Mouse (Mus musculus) kidney, adult 11 months (tissue): ENCODE results near the gene Prph.
A peak's percentile ranks its signal among the peaks of the same experiment; 100 is the strongest.
"Not testable (repeated sequence)": the region's sequence is repeated elsewhere in the genome, so short reads cannot be mapped to it uniquely, and the experiment has no call there.

Experiments used
- DNase-seq: peaks from one replicate; pipeline ENCODE4 v3.0.0; 2022

Gene Prph

DNA sequence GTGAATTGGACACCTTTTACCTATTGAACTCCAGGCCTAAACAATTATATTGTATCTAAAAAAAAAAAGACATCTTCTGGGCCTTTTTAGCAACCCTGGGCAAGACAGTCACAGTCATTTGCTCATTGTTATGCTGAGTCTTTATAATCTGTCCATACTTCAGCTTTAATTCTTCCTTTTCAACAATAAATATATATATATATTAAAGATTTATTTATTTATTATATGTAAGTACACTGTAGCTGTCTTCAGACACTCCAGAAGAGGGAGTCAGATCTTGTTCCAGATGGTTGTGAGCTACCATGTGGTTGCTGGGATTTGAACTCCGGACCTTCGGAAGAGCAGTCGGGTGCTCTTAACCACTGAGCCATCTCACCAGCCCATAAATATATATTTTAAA, 21.0 kb downstream of the Prph start:
- DNase-seq, result not testable (repeated sequence)

GRCm38 (mm10) chr15:99078181-99078910, 23.4 kb downstream of the Prph start:
- no peak for DNase-seq

GRCm38 (mm10) chr15:99079804-99080203, 24.8 kb downstream of the Prph start:
- DNase-seq, result no peak

GRCm38 (mm10) chr15:99082322-99082721, 27.3 kb downstream of the Prph start:
- no peak for DNase-seq

DNA sequence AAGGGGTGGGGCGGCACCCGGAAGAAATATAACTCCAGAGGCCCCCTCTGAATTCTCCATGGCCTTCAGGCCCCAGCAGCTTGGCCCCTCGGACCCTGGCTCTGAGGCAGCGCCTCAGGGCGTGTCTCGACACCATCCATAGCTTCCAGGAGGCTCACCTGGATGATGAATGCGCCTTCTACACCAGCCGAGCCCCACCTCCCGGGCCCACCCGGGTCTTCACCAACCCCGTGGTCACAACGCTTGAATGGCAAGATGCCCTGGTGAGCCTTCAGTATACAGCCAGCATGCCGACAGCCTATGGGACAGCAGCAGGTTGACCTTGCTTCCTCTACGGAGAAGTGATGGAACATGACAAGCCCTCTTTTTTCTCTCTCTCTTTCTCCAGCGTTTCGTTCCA, 27.9 kb downstream of the Prph start:
- DNase-seq, result no peak

- no peak for DNase-seq
These were observed 28.3 kb downstream of the Prph start for GRCm38 (mm10) chr15:99083258-99083657.

GRCm38 (mm10) chr15:99083867-99084557, 29.0 kb downstream of the Prph start:
- DNase-seq, result peak; percentile 53

- DNase-seq, result no peak
These were observed 29.6 kb downstream of the Prph start for GRCm38 (mm10) chr15:99084618-99085017.

DNA sequence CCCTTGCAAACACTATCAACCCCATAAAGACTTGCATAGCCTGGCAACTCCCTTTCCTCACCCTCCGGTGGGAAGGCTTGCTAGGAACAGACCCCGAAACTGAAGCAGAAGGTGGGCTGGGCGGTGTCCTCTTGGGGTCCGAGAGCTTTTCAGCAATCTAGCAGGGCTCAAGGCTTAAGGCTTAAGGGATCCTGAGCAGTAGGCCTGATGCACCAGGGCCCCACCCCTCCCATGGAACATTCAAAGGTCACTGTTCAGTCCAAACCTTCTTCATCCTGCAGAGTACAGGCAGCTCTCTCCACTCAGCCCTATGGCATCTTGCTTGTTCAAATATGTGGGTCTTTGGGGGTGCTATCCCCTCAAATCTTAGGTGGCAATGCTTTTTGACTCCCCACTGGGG, 31.0 kb downstream of the Prph start:
- no peak for DNase-seq

DNA sequence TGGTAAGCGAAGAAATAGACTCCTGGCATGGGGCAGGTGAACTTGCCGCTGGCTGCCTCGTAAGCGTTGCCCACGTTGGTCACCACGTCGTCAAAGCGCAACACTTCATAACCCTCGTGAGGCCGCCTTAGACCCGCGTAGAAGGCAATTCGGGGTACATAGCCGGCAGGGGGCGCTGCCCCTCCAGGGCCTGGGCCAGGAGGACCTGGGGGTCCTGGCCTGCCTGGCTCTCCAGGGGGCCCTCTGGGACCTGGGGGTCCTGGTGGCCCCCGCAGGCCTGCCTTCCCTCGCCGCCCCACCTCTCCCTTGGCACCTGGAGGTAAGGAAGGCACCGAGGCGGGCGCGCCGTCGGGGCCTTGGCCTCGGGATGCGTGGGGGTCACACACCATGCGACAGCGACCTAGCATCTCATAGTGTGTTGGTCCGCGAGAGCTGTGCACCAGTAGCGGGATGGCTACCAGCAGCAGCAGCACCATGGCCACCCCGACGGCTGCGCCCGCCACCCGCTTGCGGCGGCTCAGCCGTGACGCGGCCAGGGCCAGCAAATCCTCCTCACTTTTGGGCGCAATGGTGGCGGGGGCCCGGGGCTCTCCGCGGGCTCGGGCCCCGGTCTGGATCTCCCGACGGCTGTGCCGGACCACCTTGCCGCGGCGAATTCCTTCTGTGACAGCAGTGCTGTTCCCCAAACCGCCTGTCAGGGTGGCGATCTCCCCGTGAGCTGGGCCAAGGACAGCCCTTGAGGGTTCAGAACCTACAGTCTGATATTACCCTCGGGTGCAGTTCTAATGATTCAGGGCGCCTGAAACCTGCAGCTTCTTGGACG, 32.5 kb downstream of the Prph start, which contains the start of gene C1ql4:
TSS of gene C1ql4 (minus strand) at position 565 of the 823 bp plus-strand sequence.
- DNase-seq, result no peak

DNA sequence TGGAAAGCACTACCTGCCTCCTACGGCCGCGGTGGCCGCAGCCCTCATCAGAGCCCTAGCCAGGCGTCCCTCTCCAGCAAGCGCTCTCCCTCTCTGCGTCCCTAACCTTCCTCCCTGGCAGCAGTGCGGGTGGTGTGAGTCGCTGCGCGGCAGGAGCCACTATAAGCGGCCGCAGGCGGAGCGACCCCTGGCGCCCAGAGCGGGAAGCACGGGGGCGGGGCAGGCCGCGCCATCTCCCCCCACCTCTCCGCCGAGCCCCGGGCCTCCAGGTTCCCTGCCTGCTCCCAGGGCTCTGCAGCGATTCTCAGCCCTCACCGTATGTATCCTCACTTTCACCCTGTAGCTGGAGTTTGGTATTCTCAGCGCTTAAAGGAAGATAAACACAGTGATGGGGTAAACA, 33.3 kb downstream of the Prph start:
- peak; percentile 59 for DNase-seq

- no peak for DNase-seq
These were observed 34.1 kb downstream of the Prph start for GRCm38 (mm10) chr15:99089069-99089468.

- no peak for DNase-seq
These were observed 37.9 kb downstream of the Prph start, which contains the start of gene Dnajc22 for GRCm38 (mm10) chr15:99092870-99093269. Gene Dnajc22, plus strand, starts transcription at chr15:99093170.

DNA sequence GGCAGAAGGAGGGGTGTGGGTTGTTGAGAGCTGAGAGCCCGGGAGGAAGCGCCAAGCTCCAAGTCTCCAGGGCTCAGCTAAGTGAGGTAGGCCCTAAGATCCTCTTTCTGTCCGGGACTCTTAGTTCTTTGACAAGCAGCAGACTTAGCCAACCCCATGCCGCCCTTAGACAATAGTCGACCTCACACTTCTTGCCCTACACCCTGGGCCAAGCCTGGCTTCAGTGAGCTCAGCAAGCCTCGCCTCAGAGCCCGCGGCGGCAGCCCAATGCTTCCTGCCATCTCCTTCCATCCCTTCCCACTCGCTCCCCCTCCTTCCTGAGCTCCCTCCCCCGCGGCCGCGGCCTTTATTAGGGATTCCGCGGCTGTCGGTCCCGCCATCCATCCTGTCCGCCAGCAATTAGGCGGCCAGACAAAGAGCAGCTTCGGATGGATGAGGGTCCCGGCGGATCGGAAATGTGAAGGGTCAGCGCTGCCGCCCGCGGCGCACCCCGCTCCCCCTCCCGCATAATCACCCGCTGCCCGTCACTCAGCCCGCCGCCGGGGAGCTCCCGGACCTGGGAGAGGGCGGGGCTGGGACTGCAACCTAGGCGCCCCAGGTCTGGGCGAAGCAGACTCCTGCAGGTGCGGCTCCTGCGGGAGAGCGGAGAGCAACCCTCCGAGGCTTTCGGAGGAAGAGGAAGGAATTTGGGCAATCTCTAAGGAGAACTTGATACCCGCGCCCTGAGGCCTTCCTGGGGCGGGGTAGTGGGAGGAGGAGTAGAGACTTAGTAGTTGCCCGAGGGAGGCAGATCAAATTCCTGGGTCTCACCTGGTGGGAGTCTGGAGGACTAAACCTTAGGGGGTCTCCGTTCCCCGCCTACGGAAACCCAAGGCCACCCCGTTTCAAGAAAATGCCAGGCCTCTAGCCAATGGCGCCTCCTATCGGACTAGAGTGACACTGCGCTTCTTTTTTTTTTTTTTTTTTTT, 38.6 kb downstream of the Prph start:
- DNase-seq, result no peak

- DNase-seq, result no peak
These were observed 39.8 kb downstream of the Prph start for GRCm38 (mm10) chr15:99094631-99095270.

DNA sequence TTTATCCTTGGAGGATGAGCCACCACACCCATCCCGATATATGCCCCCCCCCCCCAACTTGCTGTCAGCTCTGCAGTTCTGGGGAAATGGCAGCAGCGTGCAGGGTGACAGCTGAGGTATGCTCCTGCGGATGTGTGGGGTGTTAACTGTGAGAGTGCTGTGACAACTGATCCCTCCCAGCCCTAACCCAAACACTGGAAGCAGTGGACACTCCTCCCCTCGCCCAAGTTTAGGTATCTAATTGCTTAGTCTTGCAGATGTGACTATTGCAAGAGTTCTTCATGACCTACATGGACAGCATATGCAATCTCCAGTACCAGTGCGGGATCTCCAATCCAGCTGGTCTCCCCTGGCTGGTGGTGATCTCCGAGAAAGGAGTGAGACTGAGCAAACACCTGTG, 40.4 kb downstream of the Prph start:
- DNase-seq, result no peak

DNA sequence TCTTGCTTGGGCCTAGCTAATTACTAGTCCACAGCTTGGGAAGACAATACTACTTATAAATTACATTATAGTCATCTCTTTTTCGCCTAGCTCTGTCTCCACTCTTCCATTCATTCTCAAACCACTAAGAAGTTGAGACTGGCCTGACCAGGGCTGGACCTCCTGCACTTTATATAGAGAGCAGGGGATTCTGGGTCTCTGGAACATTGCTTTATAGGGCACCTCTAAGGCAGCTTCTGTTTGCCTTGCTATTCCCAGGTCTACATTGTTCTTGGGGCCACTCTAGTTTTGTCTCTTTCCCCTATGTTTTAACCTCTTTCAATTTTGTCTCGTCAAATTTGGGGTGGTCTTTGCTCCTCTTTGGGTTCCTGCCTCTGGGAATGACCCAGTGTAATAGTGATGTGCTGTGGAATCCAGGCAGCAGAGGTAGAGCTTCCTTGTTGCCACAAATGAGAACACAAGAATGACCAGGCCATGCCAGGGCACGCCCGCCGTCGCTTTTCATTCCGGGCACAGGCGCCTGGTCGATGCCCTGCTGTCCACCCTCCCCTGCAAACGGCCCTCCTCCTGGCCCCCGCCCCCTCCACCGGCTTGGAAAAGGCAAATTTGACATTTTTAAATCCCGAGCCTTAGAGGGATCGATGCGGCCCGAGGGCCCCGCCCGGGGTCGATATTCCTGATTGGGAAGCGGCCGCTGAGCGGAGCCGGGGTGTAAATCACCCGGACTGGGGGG, 41.3 kb downstream of the Prph start:
- DNase-seq, result no peak

- no peak for DNase-seq
These were observed 42.0 kb downstream of the Prph start for GRCm38 (mm10) chr15:99096831-99097500.

GRCm38 (mm10) chr15:99097840-99098492, 43.0 kb downstream of the Prph start:
- no peak for DNase-seq

- no peak for DNase-seq
These were observed 43.5 kb downstream of the Prph start for GRCm38 (mm10) chr15:99098493-99098861.
